16 mouse cellular contexts compared by ENCODE assay signal in genomic region chr6:87139796-87140553, GRCm38 (mm10). TPM values are rescaled to one million over a fixed set of nuclear protein-coding genes. Genes with fewer than 3 reads are reported as not detected.
DNase-seq lines count a peak whose midpoint lies in the region; ATAC-seq and TF ChIP-seq lines count a peak whose summit lies in the region.
"Had no signal": no experiment of that assay in that cellular context is flagged by ENCODE, and none has a peak within 500 bp of the region (broad histone marks: within the 10 kb centered on the region; RNA-seq: fewer than 3 reads in every experiment).

No protein-coding gene starts in this region.

- DNase-seq in heart, adult 11 months, result peak; percentile 90
- DNase-seq in heart, postnatal 36 days, result no peak
- peak; percentile 26 for DNase-seq in lung, postnatal 36 days
- no peak for DNase-seq in lung, adult 2 months
- DNase-seq in liver, embryonic 11.5 days (ENCODE audit: low spot score), result no peak
- DNase-seq in left cerebral cortex, postnatal 36 days (ENCODE audit: low spot score in 2 of 2), result no peak
- no peak for DNase-seq in urinary bladder, postnatal 14 days (ENCODE audit: low spot score)
- DNase-seq: cerebellum, postnatal 25 days; kidney, postnatal 4 days; thymus, postnatal 14 days had no signal

- no peaks in the 10 kb centered on the region; the same call in 1 of the 2 replicates for H3K36me3 ChIP-seq in liver, embryonic 11.5 days (ENCODE audit: control insufficient read depth, insufficient read depth, low read length)
- no peaks in the 10 kb centered on the region for H3K36me3 ChIP-seq in midbrain, embryonic 16.5 days (ENCODE audit: control insufficient read depth, insufficient read depth, low read length)

- no peaks in the 10 kb centered on the region for H3K9me3 ChIP-seq in liver, embryonic 11.5 days (ENCODE audit: control insufficient read depth, low read length)
- H3K9me3 ChIP-seq in midbrain, embryonic 16.5 days (replicated peaks; ENCODE audit: control insufficient read depth, low read length, poor library complexity, severe bottlenecking), result no peaks in the 10 kb centered on the region
- H3K9me3 ChIP-seq: embryonic facial prominence, embryonic 13.5 days; heart, embryonic 15.5 days; midbrain, embryonic 10.5 days had no signal

- no peaks in the 10 kb centered on the region for H3K27me3 ChIP-seq in liver, embryonic 11.5 days (replicated peaks; ENCODE audit: control insufficient read depth, insufficient read depth, low read length)
- no peaks in the 10 kb centered on the region for H3K27me3 ChIP-seq in midbrain, embryonic 16.5 days (ENCODE audit: control insufficient read depth, insufficient read depth, low read depth, low read length)
- H3K27me3 ChIP-seq: embryonic facial prominence, embryonic 13.5 days; heart, embryonic 15.5 days had no signal

- no peak overlapping the region for H3K4me2 ChIP-seq in liver, embryonic 11.5 days
- no peak overlapping the region for H3K4me2 ChIP-seq in midbrain, embryonic 16.5 days (ENCODE audit: low read length)
- H3K4me2 ChIP-seq: embryonic facial prominence, embryonic 13.5 days; heart, embryonic 15.5 days had no signal

- no peaks in the 10 kb centered on the region; the same call in 1 of the 2 replicates for H3K4me1 ChIP-seq in lung, adult 2 months (ENCODE audit: control insufficient read depth, insufficient read depth, low read length)
- peaks cover 22% of the 10 kb centered on the region for H3K4me1 ChIP-seq in liver, embryonic 11.5 days (replicated peaks; ENCODE audit: control insufficient read depth, insufficient read depth, low read length)
- peaks cover 10% of the 10 kb centered on the region for H3K4me1 ChIP-seq in midbrain, embryonic 16.5 days (ENCODE audit: control insufficient read depth, insufficient read depth, low read length)
- H3K4me1 ChIP-seq: midbrain, embryonic 10.5 days had no signal

- intact Hi-C loops in heart, postnatal 36 days (cut with DNase I), result no loop called here
- intact Hi-C loops in left cerebral cortex, postnatal 36 days (cut with DNase I), result no loop called here

- WGBS in lung, adult 2 months, result 59% methylated on average over 12 of the region's 12 CpGs
- 60% methylated on average over 12 of the region's 12 CpGs for WGBS in liver, embryonic 11.5 days
- 59% methylated on average over 12 of the region's 12 CpGs for WGBS in midbrain, embryonic 16.5 days

- no peak overlapping the region for H3K9ac ChIP-seq in liver, embryonic 11.5 days (ENCODE audit: low read depth, low read length)
- H3K9ac ChIP-seq in midbrain, embryonic 16.5 days (ENCODE audit: low read depth, low read length), result no peak overlapping the region
- H3K9ac ChIP-seq: embryonic facial prominence, embryonic 13.5 days; heart, embryonic 15.5 days had no signal

- no peak for TF ChIP-seq POLR2A in lung, adult 2 months (IDR thresholded peaks at IDR 0.05; ENCODE audit: borderline replicate concordance, extremely low read depth, low read depth, low read length)

- H3K27ac ChIP-seq in liver, embryonic 11.5 days (ENCODE audit: low read depth, low read length), result no peak overlapping the region; the same call in 1 of the 2 replicates
- no peak overlapping the region for H3K27ac ChIP-seq in midbrain, embryonic 16.5 days (ENCODE audit: low read length)
- H3K27ac ChIP-seq: embryonic facial prominence, embryonic 13.5 days; heart, embryonic 15.5 days; midbrain, embryonic 10.5 days had no signal

- no peak for TF ChIP-seq CTCF in lung, adult 2 months (IDR thresholded peaks at IDR 0.05; ENCODE audit: insufficient read depth, low read length)

- no peak overlapping the region for H3K4me3 ChIP-seq in lung, adult 2 months (replicated peaks; ENCODE audit: extremely low read depth, low read depth, low read length)
- H3K4me3 ChIP-seq in liver, embryonic 11.5 days (ENCODE audit: low read depth, low read length), result no peak overlapping the region
- H3K4me3 ChIP-seq in midbrain, embryonic 16.5 days (ENCODE audit: low read depth, low read length), result no peak overlapping the region
- H3K4me3 ChIP-seq: embryonic facial prominence, embryonic 13.5 days; heart, embryonic 15.5 days; midbrain, embryonic 10.5 days had no signal

- peak; percentile 76 for ATAC-seq in liver, embryonic 11.5 days (replicated peaks; ENCODE audit: low FRiP score)
- no peak for ATAC-seq in midbrain, embryonic 16.5 days

RNA-seq across cellular contexts. Expression of gene D6Ertd527e, which starts 35.4 kb away (rescaled TPM):
- not detected for total RNA-seq in heart, postnatal 36 days (2021)
- 2.0 and 2.3 TPM in 2 replicates for polyA plus RNA-seq in lung, adult 2 months (2012; rRNA removed)
- polyA plus RNA-seq in liver, embryonic 11.5 days (2014; fragmentation: Nextera tagmentation; extraction: Ambion mirVana), result 0.19 and 0.43 TPM in 2 replicates
- not detected for total RNA-seq in left cerebral cortex, postnatal 36 days (2021)
- 0.19 TPM in 1 of 2 replicates, not detected in the other for polyA plus RNA-seq in midbrain, embryonic 16.5 days (2015; fragmentation: Nextera tagmentation; extraction: Ambion mirVana)
- total RNA-seq: liver, adult 2 months had no signal
- polyA plus RNA-seq: C2C12; liver, adult 2 months had no signal

Comparison
In these comparisons a context has a peak if more than half of its experiments do, and no peak if none do; other contexts are left out.
1. DNase-seq: peak in heart, adult 11 months (single experiment) and lung, postnatal 36 days (single experiment); none in heart, postnatal 36 days (0 of 2), lung, adult 2 months (single experiment), liver, embryonic 11.5 days (single experiment), left cerebral cortex, postnatal 36 days (0 of 2) and urinary bladder, postnatal 14 days (single experiment).